Mouse (Mus musculus) layer of hippocampus, adult 9-11 months (tissue): ENCODE measurements at regions not wholly inside any gene's neighbourhood (a gene's known extent, or its start where the extent isn't known, plus 50 kb on each side); places are given as distances from the start of the nearest gene placed in this dataset.

Experiments used
- DNase-seq: peaks from one replicate; pipeline ENCODE4 v3.0.0; 2022

GRCm38 (mm10) chr14:76819690-76820089 lies 216.9 kb upstream of the Ccdc122 start:
- DNase-seq, result peak; percentile 83

GRCm38 (mm10) chr14:76818256-76819010 lies 218.1 kb upstream of the Ccdc122 start:
- DNase-seq, result no peak

GRCm38 (mm10) chr14:76817189-76817772 lies 219.3 kb upstream of the Ccdc122 start:
- DNase-seq, result no peak

DNA sequence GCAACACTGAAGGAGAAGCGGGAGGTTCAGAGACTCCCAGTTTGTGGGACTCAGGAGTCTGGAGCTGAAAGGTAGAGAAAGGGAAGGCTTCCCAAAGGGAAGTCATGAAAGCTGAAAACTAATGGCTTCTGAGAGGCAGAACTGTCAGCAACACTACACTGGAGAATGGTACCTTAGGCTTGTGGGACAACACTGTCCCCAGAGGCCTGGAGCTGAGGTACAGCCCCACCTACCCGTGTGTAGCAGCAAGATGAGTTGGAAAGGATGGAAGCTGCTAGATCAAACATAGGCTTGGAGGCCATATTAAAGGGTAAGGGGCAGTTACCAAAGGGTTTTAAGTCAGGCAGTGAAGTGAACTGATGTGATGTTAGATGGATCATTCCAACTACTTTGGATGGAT lies 219.9 kb upstream of the Ccdc122 start:
- DNase-seq, result no peak

- DNase-seq, result no peak
Observed at GRCm38 (mm10) chr14:76812155-76812875, 224.3 kb upstream of the Ccdc122 start.

GRCm38 (mm10) chr14:76810697-76811589 lies 225.6 kb upstream of the Ccdc122 start:
- DNase-seq, result no peak

GRCm38 (mm10) chr14:76810041-76810440 lies 226.5 kb upstream of the Ccdc122 start:
- no peak for DNase-seq

DNA sequence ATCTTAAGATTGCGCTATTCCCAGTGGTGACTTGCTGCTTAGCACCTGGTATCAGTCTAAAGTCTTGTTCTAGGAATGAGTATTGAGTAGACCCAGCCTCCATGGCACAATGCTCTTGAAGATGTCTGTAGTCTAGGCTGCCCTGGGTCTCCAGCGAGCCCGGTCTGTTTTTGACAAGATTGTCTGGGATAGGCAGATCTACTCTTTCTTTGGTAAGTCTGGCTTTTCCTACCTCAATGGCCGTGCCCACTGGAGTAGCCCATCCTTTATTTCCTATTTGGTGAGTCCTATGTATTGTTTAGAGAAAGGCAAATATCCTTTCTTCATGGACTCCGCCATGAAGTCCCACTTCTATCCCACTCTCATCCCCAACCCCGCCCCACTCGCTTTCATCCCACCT lies 227.2 kb upstream of the Ccdc122 start:
- DNase-seq, result no peak

- DNase-seq, result no peak
Observed at GRCm38 (mm10) chr14:76805151-76805785, 231.3 kb upstream of the Ccdc122 start.

DNA sequence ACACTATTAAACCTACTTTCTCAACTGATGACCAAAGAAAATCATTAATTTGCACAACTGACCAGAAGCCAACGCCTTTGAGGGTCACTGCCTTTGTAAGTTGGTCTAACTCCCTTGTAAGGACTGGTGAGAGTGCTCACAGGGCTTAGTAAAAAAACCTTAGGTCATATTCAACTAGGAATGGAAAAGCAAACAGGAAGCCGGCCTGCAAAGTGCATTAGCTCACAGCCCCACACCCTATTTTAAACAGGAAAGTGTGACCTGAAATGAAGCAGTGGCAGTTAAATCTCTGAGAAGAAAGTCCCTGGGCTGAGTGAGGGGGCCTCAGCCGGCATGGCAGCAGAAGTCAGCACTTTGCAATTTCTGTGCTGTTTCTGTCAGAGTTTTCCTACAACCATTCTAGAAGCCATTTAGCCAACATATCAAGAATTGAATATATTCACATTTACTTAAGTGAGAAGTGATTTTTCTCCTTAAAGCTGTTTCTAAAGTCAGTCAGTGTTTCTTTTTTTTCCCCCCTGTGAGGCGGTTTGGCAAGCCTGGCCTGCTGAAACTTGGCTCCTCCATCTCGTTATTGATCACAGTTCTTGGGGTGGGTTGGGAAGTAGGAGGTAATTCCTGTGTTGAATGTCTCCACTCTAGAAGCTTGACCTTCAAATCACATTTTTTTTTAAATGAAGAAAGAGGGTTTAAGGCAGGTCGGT lies 232.0 kb upstream of the Ccdc122 start:
- no peak for DNase-seq

DNA sequence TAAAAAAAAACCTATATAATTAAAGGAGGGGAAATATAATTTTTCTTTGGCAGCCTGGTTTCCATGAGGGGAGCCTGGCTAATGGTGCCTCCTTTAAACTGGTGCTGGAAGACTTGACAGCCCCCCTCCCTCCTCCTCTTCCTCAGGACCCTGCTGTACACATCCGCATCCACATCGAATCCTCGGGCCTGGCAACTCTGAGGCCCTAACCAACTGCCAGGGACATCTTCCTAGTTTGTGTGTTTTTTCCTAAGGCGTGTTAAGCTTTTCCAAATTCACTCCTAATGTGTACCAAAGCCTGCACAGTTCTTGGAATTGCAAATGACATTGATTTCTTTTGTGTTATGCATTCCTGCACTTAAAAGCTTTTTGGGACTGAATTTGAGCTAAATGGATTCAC lies 236.4 kb upstream of the Ccdc122 start:
- DNase-seq, result no peak

DNA sequence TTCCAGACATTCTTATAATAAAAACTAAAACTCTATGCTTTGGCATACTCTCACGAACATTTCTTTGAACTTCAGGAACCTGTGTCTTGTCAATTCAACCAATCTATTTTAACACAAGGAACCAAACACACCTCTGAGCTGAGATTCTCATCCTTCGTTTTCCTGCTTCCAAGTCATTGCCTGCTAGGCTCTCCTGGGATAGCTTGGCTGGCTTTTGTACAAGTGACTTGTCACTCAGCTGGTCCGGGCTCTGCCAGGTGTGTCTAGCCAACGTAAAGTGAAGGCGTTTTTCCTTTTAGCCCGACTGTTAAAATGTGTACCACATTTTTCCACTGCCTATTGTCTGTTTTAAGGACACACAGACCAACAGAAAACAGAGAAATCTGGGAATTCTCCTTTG lies 236.8 kb upstream of the Ccdc122 start:
- no peak for DNase-seq

DNA sequence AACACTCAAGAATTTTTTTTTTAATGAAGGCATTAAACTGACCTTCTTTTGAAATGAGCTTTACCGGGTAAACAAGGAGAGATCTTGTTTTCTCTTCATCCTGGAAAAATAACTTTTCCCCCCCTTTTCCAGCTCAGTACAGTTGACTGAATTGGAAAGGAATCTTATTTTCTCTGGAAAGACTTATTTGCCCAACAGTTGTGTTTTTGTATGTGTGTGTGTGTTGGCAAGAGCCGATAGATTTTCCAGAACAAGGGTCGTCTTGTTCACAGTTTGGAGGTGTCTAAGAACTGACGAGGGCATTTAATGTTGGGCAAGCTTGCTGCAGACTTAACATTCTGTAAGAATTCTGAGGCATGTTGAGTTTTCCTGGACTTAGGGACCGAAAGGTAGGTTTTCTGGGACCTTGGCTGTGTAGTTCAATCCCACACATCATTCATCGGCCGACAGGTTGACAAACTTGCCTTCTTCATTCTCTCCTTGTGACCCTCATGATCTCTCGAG lies 237.6 kb upstream of the Ccdc122 start:
- DNase-seq, result no peak

GRCm38 (mm10) chr14:76798488-76798887 lies 238.1 kb upstream of the Ccdc122 start:
- no peak for DNase-seq

DNA sequence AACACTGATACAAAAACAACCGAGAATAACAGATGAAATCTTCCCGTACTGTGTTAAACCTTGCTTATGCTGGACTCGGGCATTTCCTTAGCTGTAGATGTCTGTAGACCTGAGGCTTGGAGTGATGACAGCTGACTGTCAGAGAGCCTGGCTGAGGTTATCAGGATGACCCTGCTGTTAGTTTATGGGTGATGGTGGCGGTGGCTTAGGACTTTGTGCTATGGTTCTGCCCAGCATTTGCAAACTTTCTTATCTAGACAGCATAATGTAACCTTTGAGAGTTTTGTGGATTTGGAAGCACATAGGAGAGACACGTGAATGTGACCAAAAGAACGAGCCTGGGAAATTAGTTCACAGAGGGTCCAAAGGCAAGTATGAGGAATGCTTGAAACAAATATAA lies 239.1 kb upstream of the Ccdc122 start:
- DNase-seq, result no peak

DNA sequence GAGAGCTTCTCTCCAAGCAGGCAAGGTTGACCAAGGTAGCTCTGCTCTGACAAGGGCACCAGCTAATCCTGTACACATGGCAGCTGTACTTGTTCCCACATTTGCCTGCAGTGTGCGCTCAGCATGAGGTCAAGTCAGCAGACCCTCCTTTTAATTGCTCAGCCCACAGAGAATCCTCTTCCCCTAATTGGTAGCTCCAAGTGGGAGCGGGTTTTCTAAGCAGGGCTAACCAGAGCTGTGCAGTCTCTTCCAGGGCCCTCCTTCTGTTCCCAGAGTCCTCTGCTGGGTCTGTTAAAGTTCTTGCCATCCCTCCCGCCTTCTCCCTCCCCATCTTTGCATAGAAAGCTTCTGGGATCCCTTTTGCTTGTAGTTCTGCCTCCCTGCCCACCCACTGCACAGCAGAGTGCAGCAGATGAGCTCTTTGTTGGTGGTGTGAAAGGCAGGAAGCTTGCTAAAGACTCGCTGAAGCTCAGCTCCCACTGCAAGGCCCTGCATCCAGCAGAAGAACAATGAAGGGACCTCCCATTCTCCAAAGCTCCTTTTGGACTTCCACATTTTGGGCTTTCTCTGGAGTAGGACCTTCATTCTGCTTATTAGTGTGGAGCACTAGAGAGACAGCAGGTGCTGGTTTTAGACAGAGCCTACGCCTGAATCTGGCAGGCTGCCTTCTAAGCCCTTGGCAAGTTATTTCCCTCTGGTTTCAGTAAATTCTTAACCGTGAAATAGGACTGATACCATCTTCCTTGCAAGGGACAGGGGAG lies 235.3 kb upstream of the Serp2 start:
- peak; percentile 81 for DNase-seq

DNA sequence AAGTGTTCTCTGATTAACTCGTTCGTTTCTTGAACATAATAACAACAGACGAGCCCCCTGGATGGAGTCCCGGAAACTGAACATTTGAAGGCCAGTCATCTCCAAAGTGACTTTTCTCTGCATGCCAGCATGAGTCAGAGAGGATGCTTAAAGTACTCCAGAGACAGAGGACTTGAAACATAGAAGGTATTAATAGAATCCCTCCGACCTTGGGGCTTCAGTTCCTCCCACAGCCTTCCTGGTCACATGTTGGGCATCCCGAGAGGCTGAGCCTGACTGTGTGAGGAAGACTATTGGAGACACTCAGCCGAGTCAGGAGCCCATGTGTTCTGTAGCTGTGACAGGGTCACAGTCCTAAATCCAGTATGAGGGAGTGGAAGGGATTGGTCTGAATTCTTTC lies 232.7 kb upstream of the Serp2 start:
- DNase-seq, result no peak

DNA sequence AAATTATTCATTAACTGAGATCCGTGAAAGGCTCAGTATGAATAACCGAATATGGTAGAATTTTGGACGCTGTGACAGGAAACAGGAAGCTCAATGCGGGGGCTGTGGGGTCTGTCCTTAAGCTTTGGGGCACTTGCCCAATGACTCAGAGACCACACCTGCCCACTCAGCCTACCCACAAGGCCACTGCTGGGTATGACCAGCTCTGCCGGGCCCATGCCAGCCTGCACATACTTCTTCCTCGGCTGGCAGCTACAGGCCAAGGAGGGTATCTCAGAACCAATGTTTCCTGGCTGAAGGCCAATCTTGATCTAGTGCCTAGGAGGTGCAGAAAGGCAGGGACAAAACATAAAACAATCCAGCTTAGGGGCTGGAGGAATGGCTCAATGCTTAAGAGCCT lies 230.9 kb upstream of the Serp2 start:
- DNase-seq, result no peak

DNA sequence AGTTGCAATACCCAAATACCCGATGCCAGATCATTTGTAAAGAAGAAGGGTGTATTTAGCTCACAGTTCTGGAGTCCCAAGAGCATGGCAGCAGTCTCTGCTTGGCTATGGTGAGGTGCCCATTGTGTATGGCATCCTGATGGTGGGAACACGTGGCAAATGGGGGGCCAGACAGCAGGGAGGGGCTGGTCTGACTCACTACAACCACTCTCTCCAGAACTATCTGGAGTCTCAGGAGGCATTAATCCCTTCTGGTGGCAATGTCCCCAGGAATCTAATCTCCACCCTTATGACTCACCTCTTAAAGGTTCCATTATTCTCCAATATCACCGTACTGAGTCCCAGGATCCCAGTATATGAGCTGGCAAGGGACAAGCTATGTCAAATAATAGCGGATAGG lies 229.5 kb upstream of the Serp2 start:
- no peak for DNase-seq

GRCm38 (mm10) chr14:76781524-76781880 lies 224.8 kb upstream of the Serp2 start:
- no peak for DNase-seq
